ENCODE assay signal across 20 mouse cellular contexts in genomic region chr10:76680758-76681650, GRCm38 (mm10). TPM values are rescaled to one million over a fixed set of nuclear protein-coding genes. Genes with fewer than 3 reads are reported as not detected.
DNase-seq lines count a peak whose midpoint lies in the region; ATAC-seq and TF ChIP-seq lines count a peak whose summit lies in the region.
"Had no signal": no experiment of that assay in that cellular context is flagged by ENCODE, and none has a peak within 500 bp of the region (broad histone marks: within the 10 kb centered on the region; RNA-seq: fewer than 3 reads in every experiment).

No protein-coding gene starts in this region.

- peaks cover 18% of the 10 kb centered on the region for H3K4me1 ChIP-seq in heart, embryonic 10.5 days
- peaks cover 11% of the 10 kb centered on the region; the same call in 1 of the 2 replicates for H3K4me1 ChIP-seq in heart, embryonic 12.5 days (replicated peaks)
- peaks cover 26% of the 10 kb centered on the region for H3K4me1 ChIP-seq in lung, embryonic 14.5 days (ENCODE audit: insufficient read depth)
- peaks cover 37% of the 10 kb centered on the region for H3K4me1 ChIP-seq in embryonic facial prominence, embryonic 15.5 days
- H3K4me1 ChIP-seq in stomach, embryonic 15.5 days = peaks cover 25% of the 10 kb centered on the region; the same call in 1 of the 2 replicates
- H3K4me1 ChIP-seq: forebrain, embryonic 15.5 days; midbrain, embryonic 13.5 days had no signal

- no peak overlapping the region for H3K4me3 ChIP-seq in heart, embryonic 10.5 days
- no peak overlapping the region for H3K4me3 ChIP-seq in heart, embryonic 12.5 days
- no peak overlapping the region for H3K4me3 ChIP-seq in lung, embryonic 14.5 days (ENCODE audit: low read depth, low read length)
- H3K4me3 ChIP-seq in embryonic facial prominence, embryonic 15.5 days (replicated peaks) = no peak overlapping the region
- H3K4me3 ChIP-seq in stomach, embryonic 15.5 days (replicated peaks) = no peak overlapping the region
- H3K4me3 ChIP-seq in left cerebral cortex, adult 2 months = no peak overlapping the region
- H3K4me3 ChIP-seq: forebrain, embryonic 15.5 days; limb, embryonic 13.5 days; midbrain, embryonic 13.5 days had no signal

- intact Hi-C loops in left cerebral cortex, adult 2 months (cut with DNase I) = no loop called here

- ATAC-seq in heart, embryonic 12.5 days (ENCODE audit: insufficient number of reproducible peaks, low FRiP score) = no peak
- peak; percentile 4; the same call in 1 of the 2 replicates for ATAC-seq in lung, embryonic 14.5 days (ENCODE audit: insufficient read depth)
- ATAC-seq in embryonic facial prominence, embryonic 15.5 days (ENCODE audit: insufficient number of reproducible peaks, low FRiP score, low TSS enrichment, low read depth) = peak; percentile 64; the same call in 1 of the 2 replicates
- ATAC-seq in stomach, embryonic 15.5 days (ENCODE audit: insufficient read depth, low FRiP score, low read depth) = peak; percentile 80
- ATAC-seq: forebrain, embryonic 15.5 days; midbrain, embryonic 13.5 days had no signal

- H3K27ac ChIP-seq in heart, embryonic 10.5 days = no peak overlapping the region
- H3K27ac ChIP-seq in heart, embryonic 12.5 days (ENCODE audit: poor library complexity, severe bottlenecking) = no peak overlapping the region
- peak overlapping the region; percentile 85 for H3K27ac ChIP-seq in lung, embryonic 14.5 days (ENCODE audit: low read depth)
- peak overlapping the region; percentile 60 for H3K27ac ChIP-seq in embryonic facial prominence, embryonic 15.5 days (replicated peaks)
- peak overlapping the region; percentile 90 for H3K27ac ChIP-seq in stomach, embryonic 15.5 days
- no peak overlapping the region for H3K27ac ChIP-seq in left cerebral cortex, adult 2 months
- H3K27ac ChIP-seq: forebrain, embryonic 15.5 days; limb, embryonic 13.5 days; macrophage; midbrain, embryonic 13.5 days had no signal

- no peak for TF ChIP-seq CTCF in lung, embryonic 14.5 days (IDR thresholded peaks at IDR 0.05; ENCODE audit: low read depth)
- TF ChIP-seq CTCF in left cerebral cortex, adult 2 months (IDR thresholded peaks at IDR 0.05) = no peak

- H3K9me3 ChIP-seq in heart, embryonic 10.5 days = no peaks in the 10 kb centered on the region
- H3K9me3 ChIP-seq in heart, embryonic 12.5 days (replicated peaks) = 0 out of 2 replicates have a peak, but pooled peaks cover 4% of the 10 kb centered on the region
- no peaks in the 10 kb centered on the region for H3K9me3 ChIP-seq in lung, embryonic 14.5 days (ENCODE audit: low read depth, low read length)
- H3K9me3 ChIP-seq in embryonic facial prominence, embryonic 15.5 days (replicated peaks) = no peaks in the 10 kb centered on the region
- no peaks in the 10 kb centered on the region for H3K9me3 ChIP-seq in stomach, embryonic 15.5 days
- H3K9me3 ChIP-seq: forebrain, embryonic 15.5 days; limb, embryonic 13.5 days; midbrain, embryonic 13.5 days had no signal

- no peaks in the 10 kb centered on the region for H3K36me3 ChIP-seq in heart, embryonic 10.5 days
- H3K36me3 ChIP-seq in heart, embryonic 12.5 days = no peaks in the 10 kb centered on the region
- no peaks in the 10 kb centered on the region for H3K36me3 ChIP-seq in lung, embryonic 14.5 days (ENCODE audit: insufficient read depth)
- no peaks in the 10 kb centered on the region for H3K36me3 ChIP-seq in embryonic facial prominence, embryonic 15.5 days
- no peaks in the 10 kb centered on the region for H3K36me3 ChIP-seq in stomach, embryonic 15.5 days
- H3K36me3 ChIP-seq: forebrain, embryonic 15.5 days; limb, embryonic 13.5 days; midbrain, embryonic 13.5 days had no signal

- H3K9ac ChIP-seq in heart, embryonic 12.5 days = no peak overlapping the region
- H3K9ac ChIP-seq in lung, embryonic 14.5 days = no peak overlapping the region
- H3K9ac ChIP-seq in embryonic facial prominence, embryonic 15.5 days = no peak overlapping the region
- no peak overlapping the region for H3K9ac ChIP-seq in stomach, embryonic 15.5 days
- H3K9ac ChIP-seq: forebrain, embryonic 15.5 days; limb, embryonic 13.5 days; midbrain, embryonic 13.5 days had no signal

- peak; percentile 73 for DNase-seq in heart, embryonic 10.5 days (ENCODE audit: low spot score)
- DNase-seq in lung, embryonic 14.5 days = peak; percentile 31
- DNase-seq in lung, postnatal 4 days = no peak
- no peak for DNase-seq in left cerebral cortex, adult 2 months (ENCODE audit: extremely low spot score in 1 of 2, low spot score in 2 of 2)
- DNase-seq in kidney, postnatal 4 days = no peak
- DNase-seq: adrenal gland, postnatal 10 days; cerebellum, adult 18-20 months; right cerebral cortex, adult 18-20 months; spleen, adult 18-20 months; thymus, adult 2 months had no signal

- H3K4me2 ChIP-seq in heart, embryonic 12.5 days = no peak overlapping the region
- H3K4me2 ChIP-seq in lung, embryonic 14.5 days = no peak overlapping the region
- no peak overlapping the region for H3K4me2 ChIP-seq in embryonic facial prominence, embryonic 15.5 days (replicated peaks)
- no peak overlapping the region for H3K4me2 ChIP-seq in stomach, embryonic 15.5 days
- H3K4me2 ChIP-seq: forebrain, embryonic 15.5 days; limb, embryonic 13.5 days; midbrain, embryonic 13.5 days had no signal

- 51% methylated on average over 6 of the region's 6 CpGs for WGBS in heart, embryonic 10.5 days
- 52% methylated on average over 6 of the region's 6 CpGs for WGBS in heart, embryonic 12.5 days
- WGBS in lung, embryonic 14.5 days = 59% methylated on average over 6 of the region's 6 CpGs
- WGBS in embryonic facial prominence, embryonic 15.5 days = 80% methylated on average over 6 of the region's 6 CpGs
- 70% methylated on average over 6 of the region's 6 CpGs for WGBS in stomach, embryonic 15.5 days

- no peaks in the 10 kb centered on the region for H3K27me3 ChIP-seq in heart, embryonic 10.5 days (ENCODE audit: insufficient read depth, poor library complexity, severe bottlenecking)
- H3K27me3 ChIP-seq in heart, embryonic 12.5 days (replicated peaks) = no peaks in the 10 kb centered on the region
- H3K27me3 ChIP-seq in lung, embryonic 14.5 days (ENCODE audit: insufficient read depth, low read length) = no peaks in the 10 kb centered on the region
- H3K27me3 ChIP-seq in embryonic facial prominence, embryonic 15.5 days = no peaks in the 10 kb centered on the region
- no peaks in the 10 kb centered on the region for H3K27me3 ChIP-seq in stomach, embryonic 15.5 days (replicated peaks)
- H3K27me3 ChIP-seq: forebrain, embryonic 15.5 days; limb, embryonic 13.5 days; midbrain, embryonic 13.5 days had no signal

RNA-seq across cellular contexts. Expression of gene Col6a1, which starts 45.0 kb away (rescaled TPM):
- 17.1 and 18.2 TPM in 2 replicates for polyA plus RNA-seq in heart, embryonic 10.5 days (2016; fragmentation: Nextera tagmentation; extraction: Ambion mirVana)
- polyA plus RNA-seq in heart, embryonic 12.5 days (2016; fragmentation: Nextera tagmentation; extraction: Ambion mirVana) = 35.9 and 37.1 TPM in 2 replicates
- 215 and 226 TPM in 2 replicates for polyA plus RNA-seq in lung, embryonic 14.5 days (2014; fragmentation: Nextera tagmentation; extraction: Ambion mirVana)
- polyA plus RNA-seq in embryonic facial prominence, embryonic 15.5 days (2015; fragmentation: Nextera tagmentation; extraction: Ambion mirVana) = 419 and 472 TPM in 2 replicates
- 326 and 336 TPM in 2 replicates for polyA plus RNA-seq in stomach, embryonic 15.5 days (2015; fragmentation: Nextera tagmentation; extraction: Ambion mirVana)
- total RNA-seq in left cerebral cortex, adult 2 months (2021) = 10 to 100 TPM; 37.5 to 51.9 TPM
- total RNA-seq: granulocyte monocyte progenitor cell, adult 5-6 weeks; hematopoietic stem cell, adult 5-6 weeks had no signal

RNA-seq across cellular contexts. Expression of gene Col6a2, which starts 57.6 kb away (rescaled TPM):
- 17.1 and 19.7 TPM in 2 replicates for polyA plus RNA-seq in heart, embryonic 10.5 days (2016; fragmentation: Nextera tagmentation; extraction: Ambion mirVana)
- polyA plus RNA-seq in heart, embryonic 12.5 days (2016; fragmentation: Nextera tagmentation; extraction: Ambion mirVana) = 37.9 and 38.0 TPM in 2 replicates
- polyA plus RNA-seq in lung, embryonic 14.5 days (2014; fragmentation: Nextera tagmentation; extraction: Ambion mirVana) = 168 and 170 TPM in 2 replicates
- polyA plus RNA-seq in embryonic facial prominence, embryonic 15.5 days (2015; fragmentation: Nextera tagmentation; extraction: Ambion mirVana) = 390 and 438 TPM in 2 replicates
- polyA plus RNA-seq in stomach, embryonic 15.5 days (2015; fragmentation: Nextera tagmentation; extraction: Ambion mirVana) = 294 and 297 TPM in 2 replicates
- total RNA-seq in left cerebral cortex, adult 2 months (2021) = 1 to 10 TPM; 9.1 to 9.5 TPM
- total RNA-seq: CH12.LX; granulocyte monocyte progenitor cell, adult 5-6 weeks; hematopoietic stem cell, adult 5-6 weeks had no signal

Comparison
In these comparisons a context has a peak if more than half of its experiments do, and no peak if none do; other contexts are left out.
1. DNase-seq: peak in heart, embryonic 10.5 days (single experiment) and lung, embryonic 14.5 days (single experiment); none in lung, postnatal 4 days (0 of 2), left cerebral cortex, adult 2 months (0 of 2) and kidney, postnatal 4 days (0 of 2).
2. H3K27ac ChIP-seq: peak in lung, embryonic 14.5 days (single experiment), embryonic facial prominence, embryonic 15.5 days (single experiment) and stomach, embryonic 15.5 days (single experiment); none in heart, embryonic 10.5 days (single experiment), heart, embryonic 12.5 days (single experiment) and left cerebral cortex, adult 2 months (single experiment).